Mouse (Mus musculus) left cerebral cortex, adult 2 months (tissue): ENCODE results near the gene Tor3a. TPM values are rescaled to one million over a fixed set of nuclear protein-coding genes. Genes with fewer than 3 reads are reported as not detected.
"Not testable (repeated sequence)": the region's sequence is repeated elsewhere in the genome, so short reads cannot be mapped to it uniquely, and the experiment has no call there.

Experiments used
- DNase-seq, 2 experiments: peaks; one replicate each; pipeline ENCODE4 v3.0.0; 2021 to 2022; ENCODE audit warnings: low spot score in 2 of 2, mixed read lengths in 1 of 2; ENCODE audit errors: extremely low spot score in 1 of 2
- H3K27ac ChIP-seq: fragments of 200-600 bp; 2 replicates; pipeline ENCODE4 v1.8.1; 2022
- H3K4me3 ChIP-seq: fragments of 200-600 bp; 2 replicates; pipeline ENCODE4 v1.8.1; 2022
- CTCF ChIP-seq: fragments of 200-600 bp; IDR thresholded peaks from 2 replicates; pipeline ENCODE4 v1.8.1; 2022; ENCODE audit warnings: antibody characterized with exemption, mild to moderate bottlenecking, moderate library complexity
- intact Hi-C: fragments of 180-260 bp; cut with DNase I; formaldehyde crosslinking; loops from one replicate; pipeline ENCODE4 v1.15.1; 2025
- total RNA-seq, 2 experiments: library from RNA; stranded (reverse); gene quantifications; 2 replicates each; pipeline ENCODE4 v1.2.3; 2021

Tor3a gene
- total RNA-seq, 2 experiments from 2014 or later = 7.3 to 7.9 TPM

GRCm38 (mm10) chr1:156667141-156667926 is 6.8 kb downstream of the Tor3a start:
- DNase-seq = no peak
- H3K4me3 ChIP-seq = no peak overlapping the region
- no peak for TF ChIP-seq CTCF
- intact Hi-C loops = no loop called here
- no peak overlapping the region for H3K27ac ChIP-seq

DNA sequence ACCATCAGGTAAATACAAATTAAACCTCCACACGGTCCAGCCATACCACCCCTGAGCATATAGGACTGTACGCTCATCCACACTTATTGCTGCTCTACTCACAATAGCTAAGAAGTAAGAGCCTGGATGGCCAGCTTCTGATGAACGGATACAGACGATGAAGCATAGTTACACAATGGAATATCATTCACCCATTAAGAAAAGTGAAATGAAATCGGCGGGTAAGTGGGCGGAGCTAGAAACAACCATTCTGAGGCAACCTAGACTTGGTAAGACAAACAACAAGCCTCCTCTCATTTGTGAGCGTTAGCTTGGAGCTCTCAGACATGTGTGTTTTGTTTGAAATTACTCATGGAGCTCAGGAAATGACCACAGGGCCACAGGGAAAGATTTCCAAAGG is 8.4 kb downstream of the Tor3a start:
- DNase-seq = no peak

DNA sequence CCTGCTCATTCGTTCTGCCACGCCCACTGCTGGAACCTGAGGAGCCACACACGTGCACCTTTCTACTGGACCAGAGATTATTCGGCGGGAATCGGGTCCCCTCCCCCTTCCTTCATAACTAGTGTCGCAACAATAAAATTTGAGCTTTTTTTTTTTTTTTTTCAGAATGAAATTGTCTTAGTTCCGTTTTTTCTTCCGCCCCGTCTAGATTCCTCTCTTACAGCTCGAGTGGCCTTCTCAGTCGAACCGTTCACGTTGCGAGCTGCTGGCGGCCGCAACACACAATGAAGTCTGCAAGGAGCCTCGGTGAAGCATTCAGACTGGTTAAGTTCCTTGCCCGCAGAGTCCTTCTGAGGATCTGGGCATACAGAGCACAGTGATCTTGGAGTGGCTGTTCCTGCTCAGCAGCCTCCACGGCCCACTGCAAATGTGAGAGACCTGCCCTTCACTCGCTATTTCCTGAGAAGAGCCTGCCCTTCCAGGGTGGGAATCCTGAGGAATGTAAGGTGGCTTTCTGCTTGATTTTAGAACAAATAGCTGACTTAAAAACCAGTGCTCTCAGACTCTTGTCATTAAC is 13.4 kb downstream of the Tor3a start:
- intact Hi-C loops, H3K4me3 ChIP-seq, H3K27ac ChIP-seq, DNase-seq: not testable (repeated sequence)

More for the DNA sequence above, 8.4 kb downstream of the Tor3a start:
- Histone ChIP-seq H3K4me3 (no peak overlapping the region), H3K27ac (no peak overlapping the region)
- intact Hi-C loops = no loop called here
- no peak for TF ChIP-seq CTCF

DNA sequence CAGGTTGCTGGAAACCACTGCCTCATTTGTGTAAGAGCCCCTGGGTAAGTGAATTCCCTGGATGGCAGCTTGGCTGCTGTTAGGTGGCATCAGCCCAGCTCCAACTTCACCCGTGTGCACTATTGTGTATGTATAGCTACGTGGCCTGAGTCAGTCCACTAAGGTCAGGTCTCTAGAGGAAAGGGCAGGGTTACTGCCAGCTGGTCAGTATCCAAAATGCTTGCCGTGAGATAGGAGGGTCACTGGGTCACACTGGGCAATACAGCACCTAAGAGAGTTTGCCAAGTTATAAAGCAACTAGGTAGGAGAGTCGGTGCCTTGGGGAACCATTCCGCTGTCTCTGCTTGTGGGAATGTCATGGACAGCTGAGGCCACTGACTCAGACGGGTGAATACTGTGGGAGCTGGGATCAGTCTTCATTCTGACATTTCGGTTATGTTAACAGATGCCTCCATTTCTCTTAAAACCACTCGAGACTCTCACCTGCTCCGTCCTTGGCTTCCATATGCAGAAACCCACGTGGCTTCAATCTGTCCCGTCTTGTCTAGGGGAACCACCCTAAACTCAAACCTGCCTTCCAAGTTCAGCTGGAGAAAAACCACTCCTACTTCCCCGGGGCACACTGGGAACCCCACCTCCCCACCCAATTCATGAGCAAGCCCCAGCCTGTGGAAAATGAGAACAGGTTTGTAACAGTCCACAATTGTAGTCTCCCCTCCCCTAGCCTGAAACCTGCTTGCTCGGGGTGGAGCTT is 14.1 kb downstream of the Tor3a start:
- Histone ChIP-seq H3K4me3 (no peak overlapping the region), H3K27ac (no peak overlapping the region)
- TF ChIP-seq CTCF = no peak
- intact Hi-C loops = no loop called here
- no peak for DNase-seq

DNA sequence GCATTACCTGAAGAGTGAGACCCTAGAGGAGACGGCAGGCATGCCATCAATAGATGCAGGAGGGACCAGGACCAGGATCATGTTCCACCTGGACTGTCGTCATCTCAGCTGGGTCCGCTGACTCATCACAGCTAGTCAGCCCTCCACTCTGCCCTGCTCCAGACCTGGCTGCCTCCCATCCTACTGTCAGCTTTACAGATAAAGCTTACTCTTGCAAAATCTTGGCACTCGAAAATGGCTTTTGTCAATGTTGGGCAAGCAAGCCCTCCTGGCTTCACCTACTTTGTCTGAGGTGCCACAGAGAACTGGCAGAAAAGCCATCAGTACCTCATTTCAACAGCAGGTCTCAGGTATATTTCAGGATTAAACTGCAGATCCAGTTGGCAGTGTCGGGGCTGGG is 15.5 kb downstream of the Tor3a start:
- TF ChIP-seq CTCF = no peak
- intact Hi-C loops = no loop called here
- no peak overlapping the region for H3K27ac ChIP-seq
- no peak overlapping the region for H3K4me3 ChIP-seq
- no peak for DNase-seq

DNA sequence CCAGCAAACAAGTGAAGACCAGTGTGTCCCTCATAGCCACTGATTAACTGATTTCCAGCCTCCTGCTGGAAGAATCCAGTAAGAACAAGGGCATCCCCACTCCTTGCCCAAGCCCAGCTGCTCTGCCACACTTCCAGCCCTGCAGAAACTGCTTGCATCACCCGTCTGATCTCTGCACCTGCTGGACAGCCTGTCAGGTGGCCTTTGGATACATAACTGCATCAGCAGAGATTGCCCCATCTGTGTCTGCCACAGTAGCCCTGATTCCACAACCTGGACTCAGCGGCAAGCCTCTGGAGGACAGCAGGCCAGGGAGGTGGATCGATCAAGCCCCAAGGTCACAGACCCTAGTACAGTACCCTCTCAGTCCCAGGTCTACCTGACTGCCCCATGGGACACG is 16.6 kb downstream of the Tor3a start:
- no peak for TF ChIP-seq CTCF
- intact Hi-C loops = no loop called here
- Histone ChIP-seq H3K4me3 (no peak overlapping the region), H3K27ac (no peak overlapping the region)
- no peak for DNase-seq

DNA sequence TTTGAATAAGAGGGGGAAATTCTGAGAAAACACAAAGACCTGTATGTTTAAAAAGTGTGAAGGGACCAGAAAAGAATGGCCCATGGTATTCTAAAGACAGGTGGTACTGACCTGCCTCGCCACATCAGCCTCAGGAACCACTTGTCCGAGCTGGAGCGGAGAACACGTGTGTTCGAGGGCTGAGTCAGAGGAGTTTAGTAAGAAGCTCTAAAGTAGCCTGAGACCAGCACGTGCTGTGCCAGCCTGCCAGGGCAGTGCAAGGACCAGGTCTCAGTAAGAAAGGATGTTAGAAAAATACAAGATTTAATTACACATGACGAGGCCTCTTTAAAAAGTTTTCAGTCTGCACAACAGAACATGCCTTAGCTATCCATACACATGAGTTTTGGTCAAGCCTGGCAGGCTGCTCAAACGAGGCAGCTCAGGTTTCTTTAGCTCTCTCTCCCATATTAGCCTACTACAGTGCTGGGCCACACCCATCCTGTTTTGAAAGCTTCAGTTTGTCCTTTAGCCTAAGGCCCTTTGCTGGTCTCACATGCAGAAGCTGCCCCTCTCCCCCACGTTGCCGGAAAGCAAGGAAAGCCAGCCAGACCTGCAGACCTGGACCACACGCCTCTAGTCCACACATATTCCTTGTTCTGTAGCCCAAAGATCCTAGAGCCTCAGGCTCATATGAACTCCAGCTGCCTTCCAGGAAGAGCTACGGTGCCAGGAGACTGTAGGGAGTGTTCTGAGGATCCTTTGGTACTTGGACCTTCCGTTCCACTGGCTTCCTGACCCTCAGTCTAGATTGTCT is 19.2 kb downstream of the Tor3a start:
- intact Hi-C loops = no loop called here
- no peak for TF ChIP-seq CTCF
- Histone ChIP-seq H3K4me3 (no peak overlapping the region), H3K27ac (0 out of 2 replicates have a peak overlapping the region, but pooled peaks have one; percentile 24)
- no peak for DNase-seq

GRCm38 (mm10) chr1:156652189-156652822 is 21.9 kb downstream of the Tor3a start:
- H3K4me3 ChIP-seq = no peak overlapping the region
- intact Hi-C loops = no loop called here

DNA sequence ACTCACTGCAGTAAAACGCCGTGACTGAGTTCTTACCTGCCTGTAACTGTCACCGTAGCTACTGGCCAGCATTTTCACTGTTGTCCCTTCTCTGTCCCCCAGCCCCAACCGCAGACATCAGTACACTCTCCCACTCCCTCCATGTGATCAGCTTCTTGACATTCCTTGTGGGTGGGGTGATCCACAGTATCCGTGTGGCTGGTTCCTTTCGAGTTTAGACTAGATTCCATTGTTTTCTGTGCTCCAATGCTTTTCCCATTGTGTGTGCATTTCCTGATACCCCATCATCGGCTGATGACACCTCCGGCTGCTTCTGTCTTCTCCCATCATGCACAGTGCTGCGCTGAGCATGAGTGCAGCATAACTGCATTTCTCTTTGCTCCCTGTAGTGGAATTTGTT is 23.5 kb downstream of the Tor3a start:
- no peak overlapping the region for H3K4me3 ChIP-seq
- TF ChIP-seq CTCF = no peak
- no peak overlapping the region for H3K27ac ChIP-seq
- DNase-seq = no peak
- intact Hi-C loops = no loop called here

More at GRCm38 (mm10) chr1:156652189-156652822, 21.9 kb downstream of the Tor3a start:
- no peak for DNase-seq
- H3K27ac ChIP-seq = no peak overlapping the region
- no peak for TF ChIP-seq CTCF

GRCm38 (mm10) chr1:156648705-156649104 is 25.5 kb downstream of the Tor3a start:
- H3K4me3 ChIP-seq = no peak overlapping the region
- DNase-seq = no peak
- intact Hi-C loops = no loop called here
- no peak overlapping the region for H3K27ac ChIP-seq
- TF ChIP-seq CTCF = no peak

GRCm38 (mm10) chr1:156645971-156646370 is 28.2 kb downstream of the Tor3a start:
- TF ChIP-seq CTCF = no peak
- no peak overlapping the region for H3K4me3 ChIP-seq
- no peak for DNase-seq
- intact Hi-C loops = no loop called here
- no peak overlapping the region for H3K27ac ChIP-seq
